Mouse (Mus musculus): ENCODE results near the gene Arl15.

Arl15 gene

GRCm38 (mm10) chr13:113802571-113802970 is 8.3 kb downstream of the Arl15 start:
- no peak for DNase-seq

- DNase-seq, result no peak
These were observed 16.8 kb downstream of the Arl15 start for GRCm38 (mm10) chr13:113811141-113811540.

GRCm38 (mm10) chr13:113811910-113812592 is 17.7 kb downstream of the Arl15 start:
- no peak for DNase-seq

GRCm38 (mm10) chr13:113812593-113812975 is 18.3 kb downstream of the Arl15 start:
- no peak for DNase-seq

GRCm38 (mm10) chr13:113814121-113814520 is 19.8 kb downstream of the Arl15 start:
- no peak for DNase-seq

GRCm38 (mm10) chr13:113815697-113816420 is 21.6 kb downstream of the Arl15 start:
- DNase-seq, result no peak

GRCm38 (mm10) chr13:113816421-113816810 is 22.1 kb downstream of the Arl15 start:
- no peak for DNase-seq

GRCm38 (mm10) chr13:113819006-113819405 is 24.7 kb downstream of the Arl15 start:
- DNase-seq, result no peak

- no peak for DNase-seq
These were observed 25.9 kb downstream of the Arl15 start for GRCm38 (mm10) chr13:113820176-113820575.

- no peak for DNase-seq
These were observed 27.6 kb downstream of the Arl15 start for GRCm38 (mm10) chr13:113821891-113822290.

- DNase-seq, result no peak
These were observed 29.7 kb downstream of the Arl15 start for GRCm38 (mm10) chr13:113824027-113824426.

GRCm38 (mm10) chr13:113828633-113829032 is 34.3 kb downstream of the Arl15 start:
- no peak for DNase-seq

GRCm38 (mm10) chr13:113829079-113829478 is 34.8 kb downstream of the Arl15 start:
- no peak for DNase-seq

- no peak for DNase-seq
These were observed 36.5 kb downstream of the Arl15 start for GRCm38 (mm10) chr13:113830805-113831204.

- DNase-seq, result no peak
These were observed 38.6 kb downstream of the Arl15 start for GRCm38 (mm10) chr13:113832947-113833346.

- no peak for DNase-seq
These were observed 41.6 kb downstream of the Arl15 start for GRCm38 (mm10) chr13:113835921-113836320.

- DNase-seq, result no peak
These were observed 44.6 kb downstream of the Arl15 start for GRCm38 (mm10) chr13:113838601-113839576.

GRCm38 (mm10) chr13:113840421-113840820 is 46.1 kb downstream of the Arl15 start:
- DNase-seq, result no peak

GRCm38 (mm10) chr13:113842411-113843309 is 48.4 kb downstream of the Arl15 start:
- DNase-seq, result no peak

GRCm38 (mm10) chr13:113843310-113843649 is 49.0 kb downstream of the Arl15 start:
- DNase-seq, result no peak

- DNase-seq, result no peak
These were observed 49.6 kb downstream of the Arl15 start for GRCm38 (mm10) chr13:113843901-113844300.

- DNase-seq, result no peak
These were observed 50.4 kb downstream of the Arl15 start for GRCm38 (mm10) chr13:113844717-113845116.

Data from kidney, adult 18-20 months (tissue).